Mouse (Mus musculus): Measurements from ENCODE around the gene Gm20388.

The Gm20388 gene

DNA sequence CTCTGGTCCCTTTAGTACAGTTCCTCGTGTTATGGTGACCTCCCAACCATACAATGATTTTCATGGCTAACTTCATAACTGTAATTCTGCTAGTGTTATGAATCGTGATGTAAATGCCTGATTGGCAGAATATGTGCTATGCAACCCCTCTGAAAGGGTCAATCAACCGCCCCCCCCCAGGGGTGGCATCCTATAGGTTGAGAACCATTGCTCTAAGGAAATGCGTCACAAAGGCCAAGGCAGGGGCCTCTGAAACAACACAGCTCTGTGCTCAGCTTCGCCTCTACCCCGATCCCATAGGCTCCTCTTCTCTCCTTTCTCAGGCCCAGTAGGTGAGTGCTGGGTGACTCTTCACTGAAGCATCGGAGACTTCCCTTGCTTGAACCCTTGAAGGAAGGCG lies 775.0 kb downstream of the Gm20388 start:
- DNase-seq (ENCODE audit: low spot score), result no peak

DNA sequence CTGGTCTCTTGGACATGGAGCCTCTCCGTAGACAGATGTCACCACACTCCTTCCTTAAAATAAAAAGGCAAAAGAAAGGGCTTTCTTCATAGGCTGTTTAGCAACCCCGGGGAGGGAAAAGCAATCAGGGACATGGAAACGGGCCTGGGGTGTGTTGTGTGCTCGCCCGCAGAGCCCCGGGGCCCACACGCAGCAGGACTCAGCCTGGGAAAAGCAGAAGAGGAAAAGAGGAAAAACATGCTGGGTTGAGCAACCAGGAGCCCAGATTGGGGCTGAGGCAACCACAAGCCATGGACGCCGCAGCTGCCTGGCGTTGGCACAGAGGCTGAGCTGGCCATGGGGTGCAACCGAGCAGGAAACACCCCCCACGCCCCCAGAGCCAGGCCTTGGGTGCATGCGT lies 775.4 kb downstream of the Gm20388 start:
- DNase-seq (ENCODE audit: low spot score), result no peak

DNA sequence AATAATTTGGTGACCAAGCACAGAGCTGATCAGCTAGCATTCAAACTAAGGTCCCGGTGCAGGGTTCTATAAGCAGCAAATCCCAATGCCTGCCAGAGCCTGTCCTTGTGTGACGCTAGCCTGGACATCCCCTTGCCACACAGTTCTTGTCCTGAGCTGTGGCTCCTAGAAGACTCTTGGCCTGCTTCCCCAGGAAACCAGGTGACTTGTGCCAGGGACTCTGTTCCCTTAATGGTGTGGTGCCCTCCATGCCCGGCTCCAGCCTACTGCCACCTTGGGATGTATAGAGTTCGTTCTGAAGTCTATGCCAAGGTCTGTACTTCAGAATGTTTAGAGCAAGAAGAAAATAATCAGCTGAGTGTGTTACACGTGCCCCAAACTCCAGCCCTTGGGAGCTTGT lies 775.9 kb downstream of the Gm20388 start:
- no peak for DNase-seq (ENCODE audit: low spot score)

DNA sequence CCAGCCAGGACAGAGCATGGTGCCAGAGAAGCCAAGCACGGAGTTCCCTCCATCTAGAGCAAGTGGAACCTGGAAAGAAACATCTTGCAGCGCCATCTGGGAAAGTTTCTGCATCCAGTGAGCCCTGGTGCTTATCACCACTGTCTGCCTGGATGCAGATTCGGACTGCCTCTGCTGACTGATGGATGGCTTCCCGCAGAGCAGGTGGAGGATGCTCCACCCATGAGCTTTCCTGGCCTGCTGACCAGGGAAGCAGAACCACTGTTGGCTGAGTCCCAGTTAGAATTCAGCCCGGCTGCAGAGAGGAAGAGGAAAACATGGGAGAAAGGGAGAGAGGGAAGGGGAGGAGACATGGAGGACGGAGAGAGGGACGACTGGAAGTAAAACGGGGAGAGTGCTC lies 777.1 kb downstream of the Gm20388 start:
- no peak for DNase-seq (ENCODE audit: low spot score)

DNA sequence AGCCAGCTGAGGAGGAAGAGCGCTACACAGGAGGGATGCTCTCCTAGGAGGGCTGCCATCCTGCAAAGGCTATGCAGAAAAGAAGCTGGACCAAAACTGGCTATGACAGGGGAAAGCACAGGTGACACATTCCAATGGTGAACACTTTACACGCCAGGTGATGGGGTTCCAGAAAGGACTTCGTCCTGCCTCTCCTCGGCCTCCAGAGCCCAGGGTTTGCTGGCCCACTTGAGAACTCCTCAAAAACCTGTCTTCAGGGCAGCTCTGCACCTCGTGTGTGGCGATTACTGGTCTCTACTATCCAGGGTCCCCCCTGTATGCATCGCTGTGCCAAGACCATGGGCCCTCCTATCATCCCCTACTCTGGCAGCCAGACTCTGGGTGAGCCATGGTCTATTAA lies 777.9 kb downstream of the Gm20388 start:
- no peak for DNase-seq (ENCODE audit: low spot score)

DNA sequence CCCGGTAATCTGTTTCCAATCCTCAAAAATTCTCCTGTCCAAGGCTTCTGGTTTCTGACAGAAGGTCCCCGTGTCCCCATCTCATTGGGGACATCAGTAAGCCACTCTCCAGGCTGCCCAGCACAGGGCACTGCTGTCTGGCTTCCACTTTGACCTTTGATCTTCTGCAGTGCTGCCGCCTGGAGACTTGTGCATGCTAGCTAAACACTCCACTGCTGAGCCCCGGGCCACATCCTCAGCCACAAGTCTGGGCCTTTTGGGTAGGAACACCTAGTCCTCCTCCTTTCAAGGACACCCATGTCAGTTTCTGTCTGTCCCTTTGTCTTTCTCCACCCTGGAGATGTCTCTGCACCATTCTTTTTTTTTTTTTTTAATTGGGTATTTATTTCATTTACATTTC lies 782.3 kb downstream of the Gm20388 start:
- DNase-seq (ENCODE audit: low spot score), result no peak

DNA sequence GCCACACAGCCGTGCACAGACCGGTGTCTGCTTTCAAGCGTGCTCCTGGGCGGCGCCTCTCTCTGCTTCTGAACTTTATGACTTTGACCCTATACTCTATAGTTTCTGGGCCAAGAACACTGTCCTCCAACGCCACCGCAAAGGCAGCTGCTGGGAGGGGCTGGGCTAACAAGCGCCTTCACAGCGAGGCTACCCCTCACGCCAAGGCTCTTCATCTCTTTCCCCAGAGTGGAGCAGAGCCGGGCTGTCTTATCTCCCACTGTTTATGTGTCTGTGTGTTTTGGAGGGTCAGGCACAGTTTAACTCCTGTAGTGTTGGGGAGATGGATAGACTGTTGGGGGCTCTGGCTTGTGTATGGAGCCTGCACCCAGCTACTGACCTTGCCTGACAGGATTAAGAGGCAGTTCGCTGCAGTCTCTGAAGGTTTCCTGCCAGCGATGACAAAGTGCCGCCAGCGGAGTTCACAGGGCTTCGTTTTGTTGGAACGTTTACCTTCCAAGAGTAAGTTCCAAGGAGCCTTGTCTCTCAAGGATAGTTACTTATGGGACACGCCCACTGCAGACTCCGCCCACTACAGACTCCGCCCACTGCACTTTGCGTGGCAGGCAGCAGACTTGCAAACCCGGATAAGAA lies 783.3 kb downstream of the Gm20388 start:
- DNase-seq (ENCODE audit: low spot score), result no peak

DNA sequence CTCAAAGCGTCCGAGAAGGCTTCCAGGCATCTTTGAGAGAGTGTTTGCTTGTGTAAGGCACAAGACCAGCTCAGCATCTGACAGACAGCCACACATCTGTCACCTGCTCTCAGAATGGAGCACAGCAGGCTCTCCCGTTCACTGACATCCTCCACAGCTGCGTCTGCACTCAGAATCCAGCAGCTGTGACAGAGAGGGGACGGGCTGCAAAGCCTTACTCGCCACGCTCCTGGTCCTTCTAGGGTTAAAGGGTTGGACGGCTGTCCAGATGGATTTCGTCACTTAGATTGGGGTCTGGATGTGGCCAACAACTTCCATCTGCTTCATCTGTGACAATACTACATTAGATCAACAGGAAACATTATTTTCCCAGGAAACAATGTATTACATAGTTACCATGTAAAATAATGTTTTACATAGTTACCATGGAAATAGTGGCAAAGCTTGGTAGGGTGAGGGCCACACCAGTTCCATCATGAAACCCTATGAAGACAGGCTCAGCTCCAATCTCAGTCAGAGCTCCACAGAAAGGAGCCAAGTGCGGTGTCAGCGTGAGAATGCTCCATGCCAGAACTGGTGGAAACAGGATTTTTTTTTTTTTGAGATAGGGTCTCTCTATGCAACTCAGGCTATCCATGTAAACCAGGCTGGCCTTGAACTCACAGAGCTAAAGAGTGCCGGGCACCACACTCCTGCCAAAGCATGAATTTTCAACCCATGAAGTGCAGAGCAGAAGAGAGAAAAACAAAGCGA lies 785.9 kb downstream of the Gm20388 start:
- DNase-seq (ENCODE audit: low spot score), result no peak

DNA sequence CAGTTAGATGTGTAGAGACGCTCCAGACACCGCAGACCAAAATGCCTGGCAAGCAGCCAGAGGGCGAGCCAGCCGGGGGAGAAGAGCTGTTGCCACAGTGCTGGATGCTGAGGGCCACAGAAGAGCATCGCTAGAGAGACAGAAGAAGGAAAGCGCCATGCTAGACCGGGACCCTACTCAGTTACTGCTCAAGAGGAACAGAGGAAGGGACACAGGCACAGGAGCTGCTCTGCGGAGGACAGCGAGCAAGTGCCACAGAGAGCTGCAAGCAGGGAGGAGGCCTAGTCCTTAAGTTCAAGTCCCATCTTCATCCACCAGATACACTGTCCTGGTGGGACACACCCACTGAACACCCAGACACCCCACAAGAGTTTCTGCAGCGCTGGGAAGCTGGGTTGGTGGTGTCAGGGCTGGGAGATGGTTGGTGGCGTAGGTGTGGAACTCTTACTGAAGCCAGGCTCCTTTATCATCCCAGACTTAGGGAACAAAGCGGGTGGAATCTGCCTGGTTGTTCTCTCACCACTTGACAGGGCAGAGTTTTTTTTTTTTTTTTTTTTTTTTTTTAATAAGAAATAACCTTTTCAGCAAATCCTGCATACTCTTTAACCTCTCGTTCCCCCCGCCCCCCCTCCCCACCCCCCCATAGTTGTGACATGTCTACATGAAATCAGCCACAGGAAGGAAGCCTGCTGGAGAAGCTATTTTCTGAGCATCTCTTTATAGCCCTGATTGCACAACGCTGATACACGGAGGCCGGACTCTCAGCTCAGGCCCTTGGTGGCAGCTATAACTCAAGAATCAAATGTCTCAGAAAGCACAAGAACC lies 786.7 kb downstream of the Gm20388 start:
- peak; percentile 58 for DNase-seq (ENCODE audit: low spot score)

DNA sequence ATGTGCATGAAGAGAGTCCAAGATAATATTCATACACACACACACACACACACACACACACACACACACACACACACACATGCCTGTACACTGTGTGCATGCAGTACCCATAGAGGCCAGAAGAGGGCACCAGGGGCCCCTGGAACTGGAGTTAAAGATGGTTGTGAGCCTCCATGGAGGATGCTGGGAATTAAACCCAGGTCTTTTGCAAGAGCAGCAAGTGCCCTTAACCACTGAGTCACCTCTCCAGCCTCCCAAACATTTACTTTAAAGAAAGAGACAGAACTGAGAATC lies 787.3 kb downstream of the Gm20388 start:
- DNase-seq (ENCODE audit: low spot score), result peak; percentile 34

DNA sequence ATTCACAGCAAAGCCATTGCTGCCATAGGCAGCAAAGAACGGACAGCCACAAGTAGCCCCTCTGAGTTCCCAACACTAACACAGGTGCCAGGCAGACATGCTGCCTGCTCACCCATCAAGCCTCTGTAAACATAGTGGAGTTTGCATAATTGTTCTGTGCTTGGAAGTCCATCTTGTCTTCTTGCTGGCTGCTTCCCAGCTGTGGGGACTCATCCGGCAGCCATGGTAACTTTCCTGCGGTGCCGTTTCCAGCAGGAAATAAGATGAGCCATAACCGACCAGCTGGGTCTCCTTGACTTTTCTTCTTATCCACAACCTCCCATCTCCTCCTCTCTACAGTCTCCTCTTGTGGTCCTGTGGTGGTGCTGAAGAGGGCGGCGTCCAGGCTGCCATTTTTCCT lies 787.8 kb downstream of the Gm20388 start:
- DNase-seq (ENCODE audit: low spot score), result no peak

DNA sequence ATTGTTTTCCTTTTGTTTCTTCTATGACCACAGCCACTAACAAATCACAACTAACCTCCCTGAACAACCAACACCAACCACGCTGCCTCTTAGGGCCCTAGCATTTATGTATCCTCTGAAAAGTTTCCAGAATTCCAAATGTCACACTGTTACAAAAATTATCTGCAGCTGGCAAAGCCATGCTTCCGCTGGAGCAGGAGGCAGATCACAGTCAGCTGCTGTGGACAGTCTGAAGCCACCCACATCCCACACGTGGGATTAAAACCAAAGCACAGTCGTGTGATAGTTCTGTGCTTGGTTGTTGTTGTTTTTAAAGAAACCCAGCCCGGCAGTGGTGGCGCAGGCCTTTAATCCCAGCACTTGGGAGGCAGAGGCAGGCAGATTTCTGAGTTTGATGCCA lies 788.4 kb downstream of the Gm20388 start:
- DNase-seq (ENCODE audit: low spot score), result no peak

DNA sequence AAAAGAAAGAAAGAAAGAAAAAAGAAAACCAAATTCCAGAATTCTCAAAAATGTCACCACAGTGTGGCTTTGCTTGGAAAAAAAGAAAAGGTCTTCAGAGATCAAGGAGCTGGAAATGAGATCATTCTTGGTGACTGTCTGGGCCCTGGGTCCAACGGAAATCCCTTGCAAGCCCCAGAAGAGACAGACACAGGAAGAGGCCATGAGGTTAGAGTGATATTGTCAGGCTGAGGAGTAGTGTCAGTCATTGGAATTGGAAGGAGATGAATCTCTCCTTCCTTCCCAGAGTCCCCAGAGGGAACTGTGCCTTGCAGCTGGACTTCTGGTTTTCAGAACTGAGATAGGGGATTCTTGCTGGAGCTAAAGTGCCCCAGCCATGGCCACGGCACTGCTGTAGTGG lies 788.9 kb downstream of the Gm20388 start:
- no peak for DNase-seq (ENCODE audit: low spot score)

DNA sequence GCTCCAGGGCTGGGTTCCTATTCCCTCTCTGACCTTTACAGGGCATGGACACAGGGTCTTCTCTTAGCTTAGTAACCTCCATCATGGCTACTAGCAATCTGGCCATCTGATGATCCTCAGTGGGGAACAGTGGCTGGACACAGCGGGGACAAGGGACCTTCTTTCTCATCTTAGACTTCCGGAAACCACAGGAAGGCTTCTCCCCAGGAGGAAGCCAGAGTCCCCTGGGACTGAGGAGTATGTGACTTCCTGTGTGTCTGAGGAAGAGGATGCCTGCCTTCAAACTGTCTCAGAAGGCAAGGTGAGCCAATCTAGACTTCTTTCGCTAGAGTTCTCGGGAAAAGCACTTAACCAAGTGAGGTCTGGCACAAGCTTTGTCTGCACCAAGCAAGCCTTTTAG lies 789.4 kb downstream of the Gm20388 start:
- DNase-seq (ENCODE audit: low spot score), result no peak

DNA sequence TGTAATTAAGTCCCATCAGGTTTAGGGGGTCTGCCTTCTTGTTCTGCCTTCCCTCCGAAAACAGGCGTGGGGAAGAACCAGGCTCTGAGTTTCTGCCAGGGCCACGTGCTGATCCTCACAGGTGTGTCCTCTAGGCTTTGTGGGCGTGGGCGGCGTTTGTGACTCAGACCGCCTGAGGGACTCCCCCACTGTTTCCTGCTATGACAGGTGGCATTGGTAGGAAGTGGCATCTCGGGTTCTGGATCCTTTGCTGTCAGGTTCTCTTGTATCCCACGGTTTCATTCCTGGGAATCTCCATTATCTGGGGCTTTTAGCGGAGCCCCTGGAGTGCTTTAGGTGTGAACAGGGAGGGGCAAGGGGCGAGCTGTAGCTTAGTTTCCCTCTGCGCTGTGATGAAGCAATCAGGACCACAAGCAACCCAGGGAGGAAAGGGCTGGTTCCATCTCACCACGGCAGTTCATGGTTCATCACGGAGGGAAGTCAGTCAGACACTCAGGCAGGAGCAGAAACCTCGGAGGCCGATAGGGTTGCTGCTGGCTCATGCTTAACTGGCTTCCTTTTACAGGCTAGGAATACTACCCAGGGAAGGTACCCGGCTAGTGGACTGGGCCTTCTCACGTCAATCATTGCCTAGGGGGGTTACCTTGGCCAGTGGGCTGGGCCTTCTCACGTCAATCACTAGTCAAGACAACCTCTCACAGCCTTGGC lies 791.3 kb downstream of the Gm20388 start:
- DNase-seq (ENCODE audit: low spot score), result peak; percentile 78

DNA sequence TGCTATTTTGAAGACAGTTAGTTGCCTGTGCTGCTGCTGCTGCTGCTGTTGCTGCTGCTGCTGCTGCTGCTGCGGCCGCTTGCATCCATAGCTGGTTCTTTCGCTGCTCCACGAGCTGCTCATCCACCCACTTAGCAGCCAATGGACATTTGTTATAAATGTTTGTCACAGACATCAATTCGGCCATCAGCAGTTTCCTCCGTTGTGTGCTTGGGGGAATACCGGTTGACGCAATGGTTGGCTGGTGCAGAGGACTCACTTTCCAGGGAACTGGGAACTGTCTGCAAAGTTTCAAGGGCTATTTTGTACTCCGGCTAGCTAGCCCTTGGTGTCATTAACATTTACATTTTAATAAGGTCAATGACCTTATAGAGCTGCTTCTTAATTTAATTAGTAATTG lies 793.6 kb downstream of the Gm20388 start:
- DNase-seq (ENCODE audit: low spot score), result no peak

DNA sequence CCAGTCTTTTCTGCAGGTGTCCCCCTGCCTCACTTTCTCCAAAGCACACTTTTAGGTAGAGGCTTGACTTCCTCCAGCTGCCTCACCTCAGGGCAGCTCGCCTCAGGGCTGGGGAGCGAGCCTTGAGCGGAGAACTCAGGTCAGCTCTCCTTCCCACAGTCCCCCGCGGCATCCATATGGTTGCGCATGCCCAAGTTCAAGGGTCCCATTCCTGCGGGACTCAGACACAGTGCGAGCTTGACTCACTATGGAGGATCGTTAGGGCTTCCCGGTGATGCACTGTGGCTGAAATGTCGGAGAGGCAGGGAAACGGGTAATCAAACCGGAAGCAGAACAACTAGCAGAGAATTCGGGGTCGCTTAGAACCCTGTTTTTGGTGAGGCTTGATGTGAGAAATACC lies 794.5 kb downstream of the Gm20388 start:
- no peak for DNase-seq (ENCODE audit: low spot score)

DNA sequence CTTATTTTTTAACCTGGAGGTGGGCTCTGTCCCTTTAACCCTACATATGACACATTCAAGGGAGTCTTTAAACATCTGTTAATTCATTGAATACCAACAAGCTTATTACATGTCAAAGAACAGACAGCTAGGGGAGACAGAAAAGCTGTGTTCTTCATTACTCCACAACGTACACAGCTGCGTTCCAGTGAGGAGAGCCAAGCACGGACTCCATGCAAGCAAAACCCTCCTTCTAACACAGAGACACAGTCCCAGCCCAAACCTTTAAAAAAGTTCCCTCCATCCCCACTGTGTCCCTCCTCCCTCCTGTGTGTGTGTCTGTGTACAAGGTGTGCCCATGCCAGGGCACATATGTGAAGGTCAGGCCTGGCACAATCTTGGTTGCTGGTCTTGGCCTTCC lies 795.6 kb downstream of the Gm20388 start:
- no peak for DNase-seq (ENCODE audit: low spot score)

DNA sequence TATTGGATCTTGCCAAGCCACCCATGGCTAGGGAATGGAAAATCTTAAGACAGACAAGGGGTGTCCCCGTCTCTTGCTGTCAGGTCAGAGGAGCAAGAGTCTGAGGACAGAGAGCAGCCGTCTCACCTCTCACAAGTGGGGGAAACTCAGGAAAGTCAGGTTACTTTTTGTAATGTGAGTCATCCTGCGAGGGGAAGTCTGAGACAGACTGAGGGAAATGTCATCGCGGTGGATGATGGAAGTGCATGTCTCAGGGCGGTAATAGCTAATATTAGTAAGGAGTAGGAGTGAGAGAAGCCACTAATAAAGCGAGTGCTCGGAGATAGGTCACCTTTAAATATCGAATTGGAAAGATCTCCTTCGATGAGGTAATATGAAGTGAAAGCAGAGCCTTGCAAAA lies 798.5 kb downstream of the Gm20388 start:
- DNase-seq (ENCODE audit: low spot score), result no peak

DNA sequence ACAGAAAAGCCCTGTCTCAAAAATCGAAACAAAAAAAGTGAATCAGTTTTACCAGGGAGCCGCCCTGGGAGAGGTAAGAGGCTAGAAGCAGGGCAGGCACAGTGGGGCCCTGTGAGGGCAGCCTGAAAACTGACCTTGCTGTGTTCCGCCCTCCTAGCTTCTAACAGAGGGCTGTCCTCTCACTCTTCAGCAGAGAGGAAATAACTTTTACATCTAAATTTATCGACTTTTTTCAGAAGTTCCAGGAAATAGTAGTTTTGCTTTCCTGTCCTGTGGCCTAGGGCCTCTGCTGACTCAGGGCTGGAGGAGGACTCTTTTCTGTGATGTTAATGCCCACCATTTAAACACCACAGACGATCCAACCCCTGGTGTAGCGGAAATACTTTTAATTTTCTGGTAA lies 804.6 kb downstream of the Gm20388 start:
- no peak for DNase-seq (ENCODE audit: low spot score)

DNA sequence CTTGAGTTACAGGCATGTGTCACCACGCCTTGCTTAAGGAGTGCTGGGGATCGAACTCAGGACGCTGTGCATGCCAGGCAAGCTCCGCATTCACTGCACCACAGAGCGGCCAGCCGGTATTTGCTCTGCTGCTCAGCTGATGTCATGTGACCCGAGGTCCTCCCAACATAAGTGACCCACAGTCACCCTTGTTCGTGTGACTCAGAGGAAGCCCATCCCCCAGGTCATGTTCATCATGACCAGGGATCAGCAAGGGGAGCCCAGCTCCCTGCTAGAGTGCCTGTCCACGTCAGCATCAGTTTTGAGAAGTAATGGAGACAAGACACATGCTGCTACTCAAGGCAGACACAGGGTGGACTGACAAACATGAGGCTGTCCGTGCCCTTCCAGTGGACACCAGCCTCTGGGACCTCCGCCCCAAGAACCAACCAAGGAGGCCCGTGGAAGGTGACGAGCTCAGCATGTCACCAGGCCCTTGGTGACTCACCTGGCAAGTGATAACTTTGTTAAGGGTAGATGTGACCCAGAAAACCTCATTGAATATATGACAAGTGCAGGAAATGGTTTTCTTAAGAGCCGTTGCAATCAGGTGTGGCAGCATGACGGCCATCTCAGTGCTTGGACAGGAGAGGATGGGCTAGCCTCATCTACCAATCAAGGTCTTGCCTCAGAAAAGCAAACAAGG lies 805.5 kb downstream of the Gm20388 start:
- DNase-seq (ENCODE audit: low spot score), result no peak

DNA sequence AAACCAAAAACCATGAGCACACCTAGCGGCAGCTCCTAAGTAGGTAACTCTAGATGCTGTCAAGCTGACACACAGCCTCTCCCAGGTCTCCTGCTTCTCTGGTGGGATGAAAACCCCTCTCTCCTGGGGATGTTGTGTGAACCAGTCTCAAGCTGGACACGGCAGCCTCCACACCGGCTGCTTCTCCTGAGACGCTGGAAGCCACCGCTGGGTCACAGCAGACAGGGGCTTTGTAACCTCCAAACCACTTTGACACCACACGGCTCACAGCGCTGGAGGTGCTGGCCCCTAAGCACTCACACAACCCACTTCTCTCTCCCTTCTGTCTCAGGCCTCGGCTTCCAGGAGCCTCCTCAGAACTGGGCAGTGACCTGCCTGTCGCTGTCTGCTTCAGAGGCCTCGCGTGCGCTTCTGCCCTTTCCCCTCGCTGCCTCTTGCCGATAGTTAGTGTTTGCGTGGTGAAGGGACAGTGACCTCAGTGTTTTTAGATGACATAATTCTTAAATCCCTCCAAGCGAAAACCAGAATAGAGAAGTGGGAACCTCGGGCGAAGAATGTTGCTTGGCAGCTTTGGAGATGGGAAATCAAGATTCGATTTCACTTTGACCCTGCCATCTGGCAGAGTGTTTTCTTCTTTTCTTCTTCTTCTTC lies 809.1 kb downstream of the Gm20388 start:
- no peak for DNase-seq (ENCODE audit: low spot score)

Data from T-cell, adult 2 months (primary cell).